Mouse (Mus musculus): ENCODE measurements around the gene Glrx5.

Glrx5 gene

DNA sequence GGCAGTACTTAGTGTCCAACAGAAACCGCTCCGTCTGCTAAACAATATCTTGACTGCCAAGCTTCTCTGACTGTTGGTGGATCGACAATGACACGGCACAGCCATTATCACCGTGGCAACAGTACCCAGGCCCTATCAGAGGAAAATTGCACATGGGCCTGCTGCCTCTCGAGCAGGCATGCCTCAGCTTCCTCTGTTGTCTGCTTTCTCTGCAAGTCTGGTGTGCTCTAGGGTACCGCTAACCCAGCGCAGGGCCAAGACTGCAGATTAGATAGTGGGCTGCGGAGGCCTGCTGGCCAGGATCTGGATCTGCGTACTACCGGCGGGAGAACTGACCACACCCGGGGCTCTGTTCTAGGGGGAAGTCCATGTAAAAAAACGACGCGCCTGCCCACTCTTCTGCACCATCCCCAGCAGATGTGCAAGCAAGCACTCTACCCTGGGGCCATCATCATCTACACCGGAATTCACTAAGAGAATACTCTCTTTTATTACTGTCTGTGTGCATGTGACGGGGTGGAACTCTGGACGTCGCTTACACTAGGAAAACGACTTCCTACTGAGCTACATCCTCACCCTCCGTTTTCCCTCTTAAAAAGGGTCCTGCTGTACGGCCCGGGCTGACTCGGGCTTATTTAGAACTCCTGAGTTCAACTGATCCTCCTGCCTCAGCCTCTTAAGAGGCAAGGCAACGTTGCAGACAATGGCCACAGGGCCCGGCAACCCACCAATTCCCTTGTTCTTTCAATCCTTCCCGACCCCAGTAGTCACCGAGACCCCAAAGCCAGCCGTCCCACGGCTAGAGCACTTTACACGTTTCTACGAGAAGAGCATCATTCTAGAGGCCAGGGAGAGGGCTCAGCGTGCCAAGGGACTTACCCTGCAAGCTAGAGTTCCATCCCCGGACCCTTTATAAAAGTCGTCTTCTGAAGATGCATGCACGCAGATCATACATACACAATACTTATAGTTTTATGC is 1.1 kb upstream of the Glrx5 start:
- no peak for DNase-seq (ENCODE audit: low read depth)

DNA sequence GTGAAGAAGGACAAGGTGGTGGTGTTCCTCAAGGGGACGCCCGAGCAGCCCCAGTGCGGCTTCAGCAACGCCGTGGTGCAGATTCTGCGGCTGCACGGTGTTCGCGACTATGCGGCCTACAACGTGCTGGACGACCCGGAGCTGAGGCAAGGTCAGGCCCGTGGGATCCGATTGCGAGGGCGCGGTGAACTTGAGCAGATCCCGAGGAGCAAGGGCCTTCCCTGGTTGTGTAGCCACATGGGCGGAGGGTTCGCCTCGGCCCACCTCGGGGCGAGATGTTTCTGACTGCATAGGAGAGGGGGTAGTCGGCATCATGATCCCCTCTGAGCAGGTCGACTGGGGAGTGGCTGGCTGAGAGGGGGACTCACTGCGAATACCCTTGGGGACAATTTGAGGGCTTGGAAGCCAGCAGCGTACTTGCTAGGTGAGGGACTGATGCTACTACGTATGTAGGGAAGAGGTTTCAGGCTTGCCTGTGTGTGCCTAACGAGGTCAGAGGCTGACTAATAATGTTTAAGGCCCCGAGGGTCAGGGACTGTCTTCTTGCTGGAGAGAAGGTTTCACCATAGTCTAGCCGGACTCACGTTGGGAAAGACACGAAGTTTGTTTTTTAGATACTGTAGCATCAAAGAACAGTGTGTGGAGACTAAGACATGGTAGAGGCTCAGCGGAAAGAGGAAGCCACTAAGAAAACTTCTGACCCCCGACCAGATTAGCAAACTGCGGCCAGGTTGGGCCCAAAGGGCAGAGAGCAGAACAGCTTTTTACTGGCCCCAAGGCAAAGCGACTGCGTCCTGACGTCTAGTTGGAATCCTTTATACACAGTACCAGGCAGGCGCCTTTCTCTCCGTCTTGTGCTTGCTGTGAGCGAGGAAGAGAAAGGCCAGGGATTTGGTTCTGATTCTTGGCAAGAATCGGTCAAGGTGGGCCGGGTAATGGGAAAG is 616 bp downstream of the Glrx5 start:
- no peak for DNase-seq (ENCODE audit: low read depth)

DNA sequence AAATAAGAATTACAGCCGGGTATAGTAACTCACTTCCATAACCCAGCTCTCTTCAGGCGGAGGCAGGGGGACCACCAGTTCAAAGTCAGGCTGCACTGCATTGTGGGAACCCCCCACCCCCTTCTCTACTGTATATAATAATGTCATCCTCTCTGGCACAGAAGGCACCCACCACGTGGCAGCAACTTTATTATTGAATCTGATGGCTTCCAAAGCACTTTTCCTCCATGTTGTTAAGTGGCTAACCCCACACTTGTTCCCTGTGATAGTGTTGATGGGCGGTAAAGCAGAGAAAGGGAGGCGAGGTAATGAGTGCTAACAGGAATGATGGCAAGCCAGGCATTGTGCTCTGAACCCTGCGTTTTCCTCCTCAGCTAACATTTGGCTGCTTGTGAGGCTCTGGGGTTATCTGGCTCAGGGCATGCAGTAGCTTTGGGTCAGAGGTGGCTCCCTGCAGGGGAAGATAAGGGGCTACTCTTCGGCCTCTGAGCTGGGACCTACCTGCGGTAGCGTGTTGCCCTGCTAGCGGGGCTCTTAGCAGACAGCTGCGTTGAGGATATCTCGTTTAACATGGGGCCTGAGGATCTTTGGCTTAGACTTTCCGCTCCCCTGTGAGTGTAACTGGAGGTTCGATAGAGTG is 1.8 kb downstream of the Glrx5 start:
- no peak for DNase-seq (ENCODE audit: low read depth)

DNA sequence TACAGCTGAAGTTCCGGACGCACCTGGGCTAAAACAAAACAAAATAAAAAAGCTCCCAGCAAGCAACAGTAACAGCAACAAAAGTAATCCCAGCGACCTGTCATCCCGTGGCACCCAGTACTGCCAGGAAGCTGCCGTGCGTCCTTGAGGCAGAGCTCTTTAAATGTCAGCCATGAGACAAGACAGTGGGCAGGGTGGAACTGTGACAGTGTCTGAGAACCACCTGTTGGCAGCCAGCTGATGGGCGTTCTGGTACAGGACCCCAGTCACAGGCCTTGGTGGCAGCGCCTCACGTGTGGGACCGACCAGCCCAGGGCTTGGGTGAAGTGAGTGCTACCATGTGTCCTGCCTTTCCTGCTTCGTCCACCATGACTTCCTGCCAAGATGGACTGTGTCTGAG is 5.7 kb downstream of the Glrx5 start:
- no peak for DNase-seq (ENCODE audit: low read depth)

DNA sequence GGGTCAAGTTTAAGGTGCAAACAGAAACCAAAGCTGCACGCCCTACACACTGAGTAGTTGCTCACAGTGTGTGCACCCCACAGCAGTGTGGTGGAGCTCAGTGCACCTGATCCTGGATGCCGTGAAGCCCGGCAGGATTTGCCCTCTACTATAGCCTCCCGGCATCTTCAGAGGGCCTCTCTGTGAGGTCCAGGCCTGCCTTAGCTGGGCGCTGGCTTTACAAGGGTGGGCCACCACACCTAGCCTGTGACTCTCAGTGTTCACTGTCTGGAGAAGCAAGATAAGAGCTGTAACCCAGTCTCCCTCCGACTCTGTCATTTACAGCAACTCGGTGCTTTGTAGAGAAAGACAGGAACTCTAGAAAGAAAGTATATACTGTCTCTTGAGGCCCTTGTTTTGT is 6.4 kb downstream of the Glrx5 start:
- DNase-seq (ENCODE audit: low read depth) = no peak

DNA sequence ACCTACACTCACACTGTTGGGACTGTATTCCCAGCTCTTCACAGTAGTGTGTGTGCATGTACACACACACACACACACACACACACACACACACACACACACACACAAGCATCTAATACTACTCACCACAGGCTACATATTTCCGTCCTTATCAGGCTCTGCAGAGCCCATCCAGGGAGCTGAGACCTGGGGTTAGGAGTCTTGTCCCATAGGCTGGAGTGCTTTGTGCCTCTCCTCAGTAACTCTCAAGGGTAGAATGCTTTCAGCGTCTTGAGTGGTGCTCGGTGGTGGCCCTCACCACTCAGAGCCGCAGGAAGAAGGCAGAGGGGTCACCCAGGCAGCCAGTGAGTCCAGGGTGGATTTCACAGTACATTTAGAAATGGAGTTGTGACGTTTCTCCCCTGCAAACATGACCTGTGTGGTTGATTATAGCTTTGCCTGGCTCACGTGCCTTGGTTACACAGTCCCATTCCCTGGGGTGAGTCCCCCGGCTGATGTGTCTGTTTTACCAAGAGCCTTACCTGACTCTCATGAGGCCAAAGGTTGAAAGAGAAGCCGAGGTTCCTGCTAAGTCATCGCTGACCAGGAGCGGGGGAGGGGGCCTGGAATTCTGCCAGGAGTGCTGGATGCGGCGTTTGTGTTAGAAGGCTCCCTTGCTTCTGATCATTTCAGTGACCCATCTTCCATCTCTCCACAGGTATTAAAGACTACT is 7.2 kb downstream of the Glrx5 start:
- DNase-seq (ENCODE audit: low read depth) = no peak

DNA sequence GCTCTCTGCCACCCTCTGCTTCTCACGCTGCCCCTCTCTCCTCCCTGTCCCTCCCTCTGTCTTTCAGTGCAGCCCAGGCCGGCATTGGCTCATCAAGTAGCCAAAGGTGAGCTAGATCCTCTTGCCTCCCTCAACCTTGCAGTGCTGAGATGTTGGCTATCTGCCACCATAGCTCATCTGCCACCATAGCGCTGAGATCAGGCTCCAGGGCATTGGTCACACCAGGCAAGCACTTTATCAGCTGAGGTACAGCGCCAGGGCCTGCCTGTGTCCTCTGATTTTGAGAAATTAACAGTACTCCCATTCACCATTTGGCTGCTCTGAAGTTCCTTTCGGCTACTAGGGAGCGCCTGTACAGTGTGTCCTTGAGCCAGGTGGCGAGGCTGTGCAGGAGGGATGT is 8.5 kb downstream of the Glrx5 start:
- no peak for DNase-seq (ENCODE audit: low read depth)

DNA sequence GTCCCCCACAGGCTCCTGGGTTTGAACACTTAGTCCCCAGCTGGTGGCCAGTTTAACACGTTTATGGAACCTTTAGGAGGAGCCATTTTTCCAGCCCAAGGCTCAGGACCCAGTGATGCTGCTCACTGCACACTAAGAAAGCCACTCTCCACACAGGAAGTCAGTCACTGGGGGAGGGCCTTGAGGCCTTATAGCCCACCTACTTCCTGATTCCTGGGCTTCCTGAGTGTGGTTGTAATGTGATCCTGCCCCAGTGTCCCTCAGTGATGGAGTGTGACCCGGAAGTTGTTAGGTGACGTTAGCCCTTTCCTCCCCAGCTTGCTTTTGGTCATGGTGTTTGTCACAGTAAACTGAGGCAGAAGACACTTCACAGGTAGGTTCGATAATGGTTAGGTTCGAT is 10.6 kb downstream of the Glrx5 start:
- no peak for DNase-seq (ENCODE audit: low read depth)

DNA sequence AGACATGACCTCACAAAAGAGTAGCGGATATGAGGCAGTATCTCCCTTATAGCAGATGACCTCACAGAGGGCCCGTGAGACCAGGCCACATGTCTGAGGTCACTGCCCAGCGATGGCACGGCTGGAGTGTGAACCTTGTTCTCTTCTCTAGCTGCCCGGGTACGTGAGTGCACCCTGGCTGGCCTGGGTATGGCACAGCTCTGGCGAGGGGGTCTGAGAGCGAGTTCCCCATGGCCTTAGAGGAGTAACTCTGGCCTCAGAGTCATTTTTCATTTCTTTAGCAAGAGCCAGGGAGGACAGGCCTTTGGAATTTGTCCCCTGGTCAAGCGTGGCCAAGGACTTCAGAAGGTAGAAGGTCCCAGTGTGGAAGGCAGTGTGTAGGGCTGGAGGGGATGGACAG is 12.3 kb downstream of the Glrx5 start:
- no peak for DNase-seq (ENCODE audit: low read depth)

DNA sequence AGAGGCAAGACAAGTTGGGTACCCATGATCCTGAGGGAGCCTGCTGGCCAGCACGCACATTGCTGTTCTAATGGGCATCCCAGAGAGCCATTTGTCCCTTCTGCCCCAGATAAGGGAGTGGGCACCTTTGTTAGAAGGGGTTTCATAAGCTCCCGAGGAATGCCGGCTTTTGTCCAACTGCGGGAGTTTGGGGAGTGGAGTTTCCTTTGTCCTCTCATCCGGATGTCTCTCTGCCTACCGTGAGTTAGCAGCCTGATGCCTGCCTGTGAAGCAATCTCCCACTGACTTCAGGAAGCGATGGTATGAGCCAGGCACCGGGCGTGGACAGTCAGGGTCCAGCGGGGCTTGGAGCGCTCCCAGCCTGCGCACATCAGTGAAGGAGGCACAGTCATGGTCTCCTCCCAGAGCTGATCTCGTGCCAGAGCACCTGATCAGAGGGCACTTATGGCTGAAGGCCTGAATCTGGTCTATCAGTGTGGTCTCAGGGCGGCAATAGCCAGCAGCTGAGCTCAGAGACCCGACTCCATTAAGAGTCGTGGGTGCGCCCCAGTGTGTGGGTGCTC is 15.9 kb downstream of the Glrx5 start:
- DNase-seq (ENCODE audit: low read depth) = no peak

DNA sequence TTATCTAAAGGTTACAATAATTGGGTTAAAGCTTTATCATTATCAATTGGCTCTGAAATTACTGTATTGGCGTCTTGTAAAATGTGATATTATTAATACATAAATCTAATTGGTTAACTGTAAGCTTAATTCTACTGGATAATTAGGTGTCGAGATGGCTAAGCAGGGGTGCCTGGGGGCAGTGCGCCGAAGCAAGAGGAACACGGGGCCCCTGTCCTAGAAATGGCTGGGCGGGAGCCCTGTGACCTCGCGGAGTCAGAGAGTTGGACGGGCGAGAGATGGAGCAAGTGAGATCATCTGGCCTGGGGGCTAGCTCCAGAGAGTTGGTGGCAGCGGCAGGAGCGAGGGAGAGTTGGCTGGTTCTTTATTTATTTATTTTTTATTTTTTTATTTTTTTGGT is 17.3 kb downstream of the Glrx5 start:
- no peak for DNase-seq (ENCODE audit: low read depth)

DNA sequence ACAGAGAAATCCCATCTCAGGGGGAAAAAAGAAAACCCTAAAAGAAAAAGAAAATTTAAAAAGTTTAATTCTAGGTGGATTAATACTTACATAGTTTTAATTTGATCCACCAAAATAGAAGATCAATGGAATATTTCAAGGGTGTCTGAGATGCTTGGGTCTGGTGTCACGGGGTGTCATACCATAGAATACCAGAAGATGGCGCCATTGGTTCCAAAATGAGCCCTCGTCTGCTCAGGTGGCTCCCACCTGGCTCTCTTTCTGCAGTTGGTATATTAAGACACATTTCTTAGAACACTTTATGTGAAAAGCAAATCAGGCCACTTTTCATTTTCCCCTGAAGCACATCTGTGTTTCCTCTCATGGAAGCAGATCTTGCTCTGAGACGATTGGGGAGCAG is 18.4 kb downstream of the Glrx5 start:
- DNase-seq (ENCODE audit: low read depth) = no peak

DNA sequence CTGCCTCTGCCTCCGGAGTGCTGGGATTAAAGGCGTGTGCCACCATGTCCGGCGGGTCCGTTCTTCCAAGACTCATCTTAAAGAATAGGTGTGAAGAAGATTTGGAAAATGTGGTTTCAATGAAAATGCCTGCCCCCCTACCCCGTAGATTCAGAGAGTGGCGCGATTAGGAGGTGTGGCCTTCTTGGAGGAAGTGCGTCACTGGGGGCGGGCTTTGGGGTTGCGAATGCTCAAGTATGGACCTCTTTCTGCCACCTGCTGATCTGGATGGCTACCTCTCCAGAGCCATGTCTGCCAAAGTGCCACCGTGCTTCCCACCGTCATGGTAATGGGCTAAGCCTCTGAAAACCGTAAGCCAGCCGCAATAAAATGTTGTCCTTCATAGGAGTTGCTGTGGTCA is 21.6 kb downstream of the Glrx5 start:
- DNase-seq (ENCODE audit: low read depth) = no peak

DNA sequence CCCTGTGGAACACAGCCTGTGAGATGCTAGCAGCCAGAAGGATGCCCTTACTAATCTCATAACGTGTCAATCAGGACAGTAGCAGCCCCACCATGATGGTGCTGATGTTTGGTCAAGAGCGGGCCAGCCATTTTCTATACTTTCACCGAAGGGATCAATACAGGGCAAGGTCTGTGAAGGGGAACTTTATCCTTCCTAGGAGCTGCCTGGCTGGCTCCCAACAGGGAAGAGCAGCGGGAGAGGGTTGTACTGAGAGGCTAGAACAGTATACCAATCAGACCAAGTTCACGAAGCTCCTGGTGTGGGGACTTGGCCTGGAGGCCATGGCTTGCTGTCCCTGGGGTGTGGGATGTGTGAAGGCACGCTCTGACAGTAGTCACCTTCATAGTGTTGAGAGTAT is 22.8 kb downstream of the Glrx5 start:
- DNase-seq (ENCODE audit: low read depth) = no peak

DNA sequence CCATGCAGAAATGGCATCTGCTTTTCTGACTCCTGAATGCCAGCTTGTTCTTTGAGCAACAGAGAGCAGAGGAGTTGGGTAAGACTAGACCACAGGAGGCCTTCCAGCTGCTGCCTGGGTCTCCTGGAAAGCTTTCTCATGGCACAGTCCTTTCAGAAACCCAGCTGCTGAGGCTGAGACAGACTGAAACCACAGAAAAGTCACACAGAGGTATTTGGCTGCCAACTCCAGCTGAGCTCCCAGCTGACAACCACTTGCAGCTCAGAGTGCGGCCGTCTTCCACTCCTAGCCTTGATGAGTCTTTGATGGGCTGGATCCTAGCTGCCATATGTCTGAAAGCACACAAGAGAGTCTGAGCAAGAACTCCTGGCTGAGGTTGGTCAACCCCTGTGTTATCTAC is 27.5 kb downstream of the Glrx5 start:
- no peak for DNase-seq (ENCODE audit: low read depth)

DNA sequence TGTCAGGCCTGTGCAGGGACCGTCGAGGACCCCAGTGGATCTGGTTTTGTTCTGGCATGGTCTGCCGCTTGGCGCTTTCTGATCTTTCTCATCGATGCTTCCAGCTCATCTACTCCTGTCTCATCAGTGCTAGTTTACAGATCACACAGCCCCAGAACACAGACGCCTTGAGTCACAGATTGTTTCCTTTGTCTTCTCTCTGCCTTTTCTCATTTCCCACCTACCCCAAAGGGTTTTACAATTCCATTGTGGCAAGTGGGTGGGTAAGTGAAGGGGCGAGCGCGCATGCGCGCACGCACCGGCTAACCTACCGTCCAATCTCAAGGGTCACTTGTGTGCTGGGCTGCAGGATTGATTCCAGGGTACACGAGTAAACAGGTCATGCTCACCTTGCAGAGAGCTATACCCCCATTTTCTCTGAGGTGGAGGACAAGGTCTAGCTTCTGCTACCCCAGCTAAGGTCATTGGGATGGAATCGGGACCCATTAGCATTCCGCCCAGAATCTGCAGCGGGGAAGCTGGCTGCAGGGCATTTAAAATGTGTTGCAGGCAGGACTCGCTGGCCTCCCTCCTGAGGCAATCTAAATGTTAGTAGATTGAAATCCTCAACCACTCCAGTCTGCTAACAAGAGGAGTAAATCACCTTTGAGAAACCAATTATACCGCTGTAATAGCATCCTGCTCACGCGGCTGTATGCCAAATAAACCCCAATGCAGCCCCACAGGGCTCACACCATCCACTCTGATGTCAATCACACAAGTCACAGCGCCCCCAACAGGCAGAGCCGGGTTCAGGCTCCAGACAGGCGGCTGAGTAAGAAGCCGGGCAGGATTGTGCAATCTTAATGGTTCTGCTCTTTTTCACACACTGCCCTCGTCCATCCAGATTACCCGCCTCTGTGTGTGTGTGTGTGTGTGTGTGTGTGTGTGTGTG is 31.0 kb downstream of the Glrx5 start:
- no peak for DNase-seq (ENCODE audit: low read depth)

DNA sequence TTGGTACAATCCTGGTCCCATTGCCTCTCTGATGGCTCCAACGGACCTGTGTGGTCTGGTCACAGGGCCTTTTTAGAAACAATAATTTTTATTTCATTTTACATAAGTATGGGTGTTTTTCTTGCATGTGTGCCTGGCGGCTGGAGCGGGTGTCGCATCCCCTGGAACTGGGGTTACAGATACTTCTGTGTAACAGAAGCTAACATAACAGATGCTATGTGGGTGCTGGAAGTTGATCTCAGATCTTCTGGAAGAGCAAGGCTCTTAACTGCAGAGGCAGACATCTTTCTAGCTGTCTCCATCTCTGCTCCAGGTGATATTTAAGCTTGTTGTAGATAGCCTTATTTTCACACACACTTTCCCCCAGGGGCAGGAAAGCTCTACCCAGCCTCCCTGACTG is 31.7 kb downstream of the Glrx5 start:
- DNase-seq (ENCODE audit: low read depth) = no peak

DNA sequence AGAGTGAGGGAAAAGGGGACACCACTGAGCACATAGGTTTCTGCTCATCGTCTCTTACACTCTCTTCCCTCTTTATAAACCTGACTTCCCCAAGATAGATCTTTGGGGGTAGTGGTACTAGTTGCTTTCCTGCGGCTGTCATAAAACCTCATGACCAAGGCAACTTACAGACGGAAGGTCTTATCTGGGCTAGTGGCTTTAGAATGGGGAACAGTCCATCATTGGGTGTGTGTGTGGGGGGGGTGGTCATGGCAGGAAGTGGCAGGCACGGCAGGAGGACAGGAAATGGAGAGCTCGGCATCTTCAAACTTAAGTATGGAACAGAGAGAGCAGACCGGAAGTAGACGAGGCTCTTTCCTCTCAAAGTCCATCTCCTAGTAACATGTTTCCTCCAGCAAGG is 32.6 kb downstream of the Glrx5 start:
- DNase-seq (ENCODE audit: low read depth) = no peak

DNA sequence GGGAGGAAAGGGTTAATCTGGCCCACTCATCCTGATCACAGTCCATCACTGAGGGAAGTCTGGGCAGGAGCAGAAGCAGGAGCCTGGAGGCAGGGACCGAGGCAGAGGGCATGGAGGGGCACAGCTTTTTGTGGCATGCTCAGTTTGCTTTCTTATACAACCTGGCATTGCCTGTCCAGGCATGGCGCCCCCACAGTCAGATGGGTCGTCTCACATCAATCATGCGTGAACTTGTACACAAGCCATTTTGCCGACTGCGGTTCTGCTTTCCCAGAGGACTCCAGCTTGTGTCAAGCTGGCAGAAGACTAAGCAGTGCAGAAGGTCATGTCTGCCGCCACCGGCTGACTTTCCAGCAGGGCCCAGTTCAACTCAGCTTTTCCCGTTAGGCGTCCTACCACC is 34.0 kb downstream of the Glrx5 start:
- no peak for DNase-seq (ENCODE audit: low read depth)

DNA sequence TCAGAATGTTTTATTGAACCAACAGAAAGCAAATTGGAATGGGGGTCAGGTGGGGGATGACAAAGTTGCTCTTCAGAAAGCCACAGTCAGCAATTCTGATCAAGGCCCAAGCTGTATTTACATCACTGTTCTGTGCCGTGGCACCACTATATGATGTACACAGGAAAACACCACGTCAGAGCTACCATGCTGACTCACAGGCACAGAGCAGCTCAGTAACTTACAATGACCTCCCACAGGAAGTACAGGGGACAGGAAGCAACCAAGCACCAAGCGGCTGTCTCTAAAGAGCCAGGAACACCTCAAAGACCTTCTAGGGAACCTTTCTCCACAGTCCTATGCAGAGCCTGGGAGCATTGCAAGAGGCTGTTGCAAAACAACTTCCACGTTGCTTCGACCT is 36.4 kb downstream of the Glrx5 start:
- no peak for DNase-seq (ENCODE audit: low read depth)

Data from c-Kit-positive CD71-negative TER-119-negative erythroid progenitor cells, embryonic 14.5 days (primary cell).